Comparison of ENCODE assay signal across 8 mouse cellular contexts in the genomic region with DNA sequence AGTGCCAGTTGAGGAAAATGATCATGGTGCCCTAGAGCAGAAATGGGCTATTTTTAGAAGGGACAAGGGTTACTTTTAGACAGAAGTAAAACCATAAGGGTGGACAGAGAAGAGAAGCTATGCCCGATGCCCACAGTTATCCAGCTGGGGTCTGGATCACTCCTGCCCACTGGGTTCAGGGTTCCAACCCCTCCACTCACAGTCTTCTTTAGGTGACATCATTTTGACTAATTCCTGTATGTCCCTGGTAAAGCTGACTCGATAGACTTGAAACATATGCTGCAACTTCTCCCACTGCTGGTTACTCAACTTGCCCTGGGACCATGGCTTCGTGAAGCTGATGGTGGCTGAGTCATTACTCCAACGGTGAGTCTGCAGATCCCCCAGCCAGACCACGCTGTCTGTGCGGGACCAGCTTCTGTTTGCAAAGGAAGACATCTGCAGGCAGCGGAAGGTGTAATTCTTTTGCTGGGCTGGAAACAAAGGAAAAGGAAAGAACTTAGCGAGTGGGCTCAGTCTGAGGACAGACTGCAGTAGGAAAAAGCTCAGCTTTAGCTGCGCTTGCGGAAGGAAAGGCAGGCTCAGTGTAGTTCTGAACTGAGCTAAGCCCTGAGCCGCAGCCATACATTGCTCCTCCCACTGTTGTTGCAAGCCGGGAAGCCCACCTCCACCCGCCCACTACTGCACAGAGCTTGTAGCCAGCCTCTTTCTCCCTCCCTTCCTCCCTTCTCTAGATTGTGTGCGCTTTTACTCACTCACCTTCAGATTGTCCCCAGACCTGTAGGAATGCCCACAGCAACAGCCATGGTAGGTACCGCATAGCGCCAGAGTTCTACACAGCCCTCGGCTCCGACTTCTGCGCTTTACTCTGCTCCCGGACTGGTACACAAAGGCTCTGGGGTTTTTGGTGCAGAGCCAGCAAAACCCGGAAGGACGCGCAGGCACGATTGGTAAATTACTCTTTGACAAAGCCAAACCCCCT. TPM values are rescaled to one million over a fixed set of nuclear protein-coding genes. Genes with fewer than 3 reads are reported as not detected.
A peak's percentile ranks its signal among the peaks of the same experiment; 100 is the strongest.
DNase-seq lines count a peak whose midpoint lies in the region; ATAC-seq lines count a peak whose summit lies in the region.
"Not testable (repeated sequence)": the region's sequence is repeated elsewhere in the genome, so short reads cannot be mapped to it uniquely, and the experiment has no call there.

No protein-coding gene starts in this region.

- H3K27ac ChIP-seq in heart, embryonic 15.5 days: peak overlapping the region; percentile 93
- peak overlapping the region; percentile 63 for H3K27ac ChIP-seq in liver, embryonic 13.5 days

- 4% methylated on average over 24 of the region's 24 CpGs for WGBS in heart, embryonic 15.5 days
- WGBS in liver, embryonic 13.5 days (ENCODE audit: insufficient replicate concordance): 3% methylated on average over 23 of the region's 24 CpGs

- H3K9me3 ChIP-seq in heart, embryonic 15.5 days (replicated peaks); liver, embryonic 13.5 days (replicated peaks): not testable (repeated sequence)

- H3K4me2 ChIP-seq in heart, embryonic 15.5 days: peak overlapping the region; percentile 73
- peak overlapping the region; percentile 75 for H3K4me2 ChIP-seq in liver, embryonic 13.5 days

- peak overlapping the region; percentile 75 for H3K9ac ChIP-seq in heart, embryonic 15.5 days
- peak overlapping the region; percentile 59 for H3K9ac ChIP-seq in liver, embryonic 13.5 days

- not testable (repeated sequence) for H3K27me3 ChIP-seq in heart, embryonic 15.5 days; liver, embryonic 13.5 days; splenic B cell, adult 2 months (ENCODE audit: control insufficient read depth, insufficient read depth, low read length, poor library complexity, severe bottlenecking)

- not testable (repeated sequence) for H3K36me3 ChIP-seq in heart, embryonic 15.5 days; liver, embryonic 13.5 days; splenic B cell, adult 2 months (ENCODE audit: control insufficient read depth, insufficient read depth, low read length, poor library complexity, severe bottlenecking)

- H3K4me3 ChIP-seq in heart, embryonic 15.5 days: peak overlapping the region; percentile 61
- peak overlapping the region; percentile 64 for H3K4me3 ChIP-seq in liver, embryonic 13.5 days (replicated peaks)

- peaks cover 16% of the 10 kb centered on the region for H3K4me1 ChIP-seq in heart, embryonic 15.5 days (replicated peaks)
- H3K4me1 ChIP-seq in liver, embryonic 13.5 days (replicated peaks): peaks cover 13% of the 10 kb centered on the region; the same call in 1 of the 2 replicates

- DNase-seq in CD4-positive, CD25-positive, alpha-beta regulatory T cell, adult 2 months (ENCODE audit: low read depth, low spot score): peak; percentile 84
- DNase-seq in brain, embryonic 18.5 days (ENCODE audit: low read depth, low spot score): peak; percentile 70
- DNase-seq in kidney, postnatal 10 days: peak; percentile 88
- DNase-seq in liver, embryonic 13.5 days: peak; percentile 48
- peak; percentile 87 for DNase-seq in naive thymus-derived CD4-positive, alpha-beta T cell, adult 2 months (ENCODE audit: low read depth)
- peak; percentile 63 for DNase-seq in splenic B cell, adult 2 months (ENCODE audit: low read depth, low spot score)

- ATAC-seq in erythroid progenitor cell, adult 5-6 weeks (replicated peaks; ENCODE audit: low FRiP score, poor library complexity, severe bottlenecking): peak; percentile 57
- peak; percentile 97 for ATAC-seq in heart, embryonic 15.5 days (replicated peaks; ENCODE audit: insufficient number of reproducible peaks, insufficient read depth, low FRiP score, low read depth)
- ATAC-seq in liver, embryonic 13.5 days (ENCODE audit: low read depth): peak; percentile 89

RNA-seq across cellular contexts. Expression of gene Cd1d1, which starts 0.5 kb away (rescaled TPM):
- 10.5 and 25.2 TPM in 2 replicates for total RNA-seq in erythroid progenitor cell, adult 5-6 weeks (2015; ENCODE audit: low replicate concordance)
- total RNA-seq in erythroid progenitor cell, adult 5-6 weeks (2017; ENCODE audit: low replicate concordance): 5.9 and 9.6 TPM in 2 replicates
- 56.4 and 61.6 TPM in 2 replicates for polyA plus RNA-seq in heart, embryonic 15.5 days (2015; fragmentation: Nextera tagmentation; extraction: Ambion mirVana)
- polyA plus RNA-seq in liver, embryonic 13.5 days (2015; fragmentation: Nextera tagmentation; extraction: Ambion mirVana): 6.3 and 7.9 TPM in 2 replicates

Comparison
In these comparisons a context has a peak if more than half of its experiments do, and no peak if none do; other contexts are left out.
1. Peak in every context shown above with its lines: DNase-seq, ATAC-seq, H3K4me3 ChIP-seq and H3K27ac ChIP-seq.